Mouse (Mus musculus): ENCODE results near the gene App.

DNA sequence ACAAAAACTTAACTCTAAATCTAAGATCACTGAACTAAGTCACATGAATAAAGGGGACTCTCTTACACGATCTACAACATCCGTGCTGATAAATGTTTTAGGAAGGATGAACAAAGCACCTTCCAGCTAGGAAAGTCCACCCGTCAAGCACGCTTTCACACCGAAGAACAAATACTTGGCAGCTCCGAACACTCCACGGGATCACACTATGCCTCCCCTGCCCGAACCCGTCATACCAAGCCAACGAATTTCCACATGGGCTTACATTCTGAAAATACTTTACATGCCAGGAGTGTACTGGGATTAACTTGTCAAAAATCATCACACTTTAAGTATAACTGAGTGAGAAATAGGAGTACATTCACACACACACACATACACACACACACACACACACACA is 17.7 kb downstream of the App start:
- no peak for TF ChIP-seq CTCF (IDR thresholded peaks at IDR 0.05; ENCODE audit: low read depth, low read length)
- TF ChIP-seq POLR2A (IDR thresholded peaks at IDR 0.05; ENCODE audit: borderline replicate concordance, low read depth, low read length): no peak

Measured in bone marrow macrophage, adult 2 months (primary cell).